Mouse (Mus musculus) small intestine, adult 2 months (tissue): Measurements from ENCODE around the gene Lrrc8b.

Experiments
- CTCF ChIP-seq: fragments of 200-500 bp; IDR thresholded peaks from 2 replicates; pipeline ENCODE4 v1.5.1; 2012; ENCODE audit warnings: low read depth, mild to moderate bottlenecking, control low read depth, inconsistent platforms, low read length, moderate library complexity, mixed read lengths; ENCODE audit not compliant: insufficient replicate concordance, insufficient read length; ENCODE audit errors: extremely low read depth
- POLR2A ChIP-seq: fragments of 200-500 bp; IDR thresholded peaks from 2 replicates; pipeline ENCODE4 v1.6.1; 2012; ENCODE audit warnings: low read depth, mild to moderate bottlenecking, control low read depth, inconsistent platforms, low read length, moderate library complexity

DNA sequence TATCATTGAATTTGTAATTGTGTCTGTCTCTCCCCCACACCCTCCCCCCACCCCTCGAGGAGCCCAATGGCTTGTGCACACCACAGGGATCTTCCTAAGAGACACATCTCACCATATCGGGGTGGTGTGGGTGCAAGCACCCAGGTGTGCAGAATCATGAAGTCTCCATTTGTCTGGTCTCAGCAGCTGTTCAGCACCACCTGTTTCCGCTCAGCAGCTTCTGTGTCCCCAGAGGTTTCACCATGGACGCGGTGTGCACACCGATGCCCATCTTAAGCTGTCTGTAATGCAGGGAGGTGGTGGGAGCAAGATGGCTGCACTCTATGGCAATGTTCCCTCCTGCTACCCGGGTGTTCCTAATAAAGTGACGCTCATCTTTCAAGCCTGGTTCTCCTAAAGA, 14.6 kb downstream of the Lrrc8b start:
- TF ChIP-seq POLR2A (no peak), CTCF (no peak)
